Mouse (Mus musculus): ENCODE data around the gene Ankzf1. TPM values are rescaled to one million over a fixed set of nuclear protein-coding genes. Genes with fewer than 3 reads are reported as not detected.

Gene Ankzf1
- 13.4 and 14.5 TPM in 2 replicates for polyA plus RNA-seq (2016; fragmentation: Nextera tagmentation; extraction: Ambion mirVana)

DNA sequence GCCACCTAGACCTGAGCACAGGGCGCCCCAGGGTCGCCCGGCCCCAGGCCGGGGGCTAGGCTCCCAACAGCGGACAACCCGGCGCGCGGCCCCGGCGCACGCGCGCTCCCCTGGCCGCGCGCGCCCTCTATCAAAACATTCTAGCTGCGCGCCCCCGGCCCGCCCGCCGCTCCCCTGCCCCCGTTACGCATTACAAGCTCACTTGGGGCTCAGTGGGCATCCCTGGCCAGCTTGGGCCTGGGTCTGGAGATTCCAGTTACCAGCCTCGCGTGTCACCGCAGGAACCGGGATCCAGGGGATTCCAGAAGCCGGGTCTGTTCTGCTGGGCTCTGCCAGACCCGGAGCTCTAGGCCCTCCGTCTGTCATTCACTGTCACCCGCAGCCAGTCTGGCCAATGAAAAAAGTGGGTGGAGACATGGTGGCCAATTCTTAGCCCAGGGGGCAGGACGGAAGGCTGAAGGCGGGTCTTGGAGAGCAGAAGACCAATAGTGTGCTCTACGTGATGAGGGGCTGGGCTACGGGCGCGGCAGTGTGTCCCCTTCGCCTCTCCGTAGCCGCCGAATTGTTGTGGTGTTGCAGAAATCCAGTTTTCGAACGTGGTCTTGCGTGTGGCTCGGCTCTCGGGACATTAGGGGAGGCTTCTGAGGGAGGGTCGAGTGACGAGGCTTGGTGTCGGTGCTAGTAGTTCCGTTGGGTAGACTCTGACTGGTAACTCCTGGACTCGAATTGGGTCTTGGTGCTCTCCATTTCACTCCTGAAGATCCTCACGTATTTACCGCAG, at the start of gene Ankzf1, which contains the start of gene Atg9a:
TSS of gene Ankzf1 (plus strand) at position 530 of the 781 bp plus-strand sequence.
TSS of gene Atg9a (minus strand) at position 575 of the 781 bp plus-strand sequence.
- Histone ChIP-seq H3K27me3 (replicated peaks) (no peaks in the 10 kb centered on the region), H3K4me1 (peaks cover 51% of the 10 kb centered on the region), H3K4me2 (peak within 1 kb of the TSS; percentile 93), H3K9ac (peak within 1 kb of the TSS; percentile 94), H3K9me3 (replicated peaks) (no peaks in the 10 kb centered on the region), H3K4me3 (peak within 1 kb of the TSS; percentile 84), H3K36me3 (peaks cover 51% of the 10 kb centered on the region), H3K27ac (peak within 1 kb of the TSS; percentile 96)
- under 1% methylated on average over 56 of the region's 56 CpGs for WGBS (ENCODE audit: insufficient replicate concordance)
- peak; percentile 98 for ATAC-seq

DNA sequence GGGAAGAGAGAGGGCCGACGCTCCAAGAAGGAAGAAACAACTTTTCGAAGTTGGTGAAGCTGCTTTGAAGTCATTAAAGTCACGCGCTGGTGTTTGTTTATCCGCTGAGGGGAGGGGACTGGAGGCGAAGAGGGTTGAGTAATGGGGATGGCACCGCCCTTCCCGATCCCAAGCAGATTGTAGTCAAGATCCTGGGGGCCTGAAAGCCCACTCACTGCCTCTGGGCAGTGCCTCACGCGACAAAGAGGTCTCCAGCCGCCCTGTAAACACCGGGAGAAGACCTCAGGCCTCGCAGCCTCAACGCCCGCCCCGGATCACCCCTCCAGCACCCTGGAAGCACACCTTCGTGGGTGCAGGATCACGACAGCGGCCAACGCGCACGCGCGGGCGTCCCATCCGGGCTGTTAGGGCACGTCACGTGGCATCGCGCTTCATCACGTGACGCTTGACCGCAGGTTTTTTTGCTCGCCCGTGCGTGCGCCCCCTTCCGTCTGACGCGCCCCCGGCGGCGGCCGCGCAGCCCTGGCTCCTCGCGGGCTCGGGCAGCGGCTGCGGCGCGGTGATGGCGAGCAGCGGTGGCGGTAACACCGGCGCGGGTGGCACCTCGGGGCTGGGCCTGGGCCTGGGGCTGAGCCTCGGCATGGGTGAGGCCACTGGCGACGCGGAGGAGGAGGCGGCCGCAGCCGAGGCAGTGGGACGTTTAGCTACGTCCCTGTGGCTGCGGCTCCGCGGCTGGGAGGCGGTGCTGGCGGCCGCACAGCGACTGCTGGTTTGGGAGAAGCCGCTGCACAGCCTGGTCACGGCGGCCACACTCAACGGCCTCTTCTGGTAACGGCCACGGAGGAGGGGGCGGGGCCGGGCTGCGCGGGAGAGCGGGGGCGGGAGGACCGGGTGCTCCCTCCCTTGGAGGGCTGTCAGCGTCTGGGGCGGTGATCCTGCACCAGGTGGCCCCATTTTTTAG, 49.4 kb upstream of the Ankzf1 start, which contains the start of the genes Cnppd1 and Retreg2:
TSS of gene Cnppd1 (minus strand) at position 411 of the 961 bp plus-strand sequence.
TSS of gene Retreg2 (plus strand) at position 478 of the 961 bp plus-strand sequence.
- H3K9ac ChIP-seq, result peak within 1 kb of the TSS; percentile 92
- peak within 1 kb of the TSS; percentile 81 for H3K4me3 ChIP-seq
- H3K36me3 ChIP-seq, result peaks cover 66% of the 10 kb centered on the region
- peak within 1 kb of the TSS; percentile 88 for H3K4me2 ChIP-seq
- WGBS (ENCODE audit: insufficient replicate concordance), result 1% methylated on average over 68 of the region's 91 CpGs
- ATAC-seq, result peak; percentile 77
- peak within 1 kb of the TSS; percentile 99 for H3K27ac ChIP-seq
- no peaks in the 10 kb centered on the region for H3K9me3 ChIP-seq (replicated peaks)
- no peaks in the 10 kb centered on the region for H3K27me3 ChIP-seq (replicated peaks)
- H3K4me1 ChIP-seq, result peaks cover 77% of the 10 kb centered on the region

DNA sequence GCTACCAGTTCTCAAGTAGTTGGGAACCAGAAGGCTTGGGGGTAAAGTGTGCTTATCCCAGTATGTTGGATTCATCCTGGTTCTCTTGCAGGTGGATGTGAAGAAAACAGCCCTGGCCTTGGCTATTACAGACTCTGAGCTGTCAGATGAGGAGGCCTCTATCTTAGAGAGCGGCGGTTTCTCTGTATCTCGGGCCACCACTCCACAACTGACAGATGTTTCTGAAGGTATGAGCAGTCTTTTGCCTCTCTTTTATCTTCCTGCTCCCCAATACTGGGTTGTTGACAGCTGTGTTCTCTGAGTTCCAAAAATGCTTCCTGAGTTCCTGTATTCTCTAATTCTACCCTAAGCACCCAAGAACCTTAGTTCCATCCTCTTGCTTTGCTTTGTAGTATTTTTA, 46.4 kb upstream of the Ankzf1 start:
- ATAC-seq, result peak; percentile 23; the same call in 1 of the 2 replicates
- Histone ChIP-seq H3K27me3 (replicated peaks) (no peaks in the 10 kb centered on the region), H3K4me3 (peak overlapping the region; percentile 81), H3K4me2 (peak overlapping the region; percentile 88), H3K4me1 (peaks cover 51% of the 10 kb centered on the region), H3K36me3 (peaks cover 65% of the 10 kb centered on the region), H3K9ac (peak overlapping the region; percentile 92; the same call in 1 of the 2 replicates), H3K27ac (peak overlapping the region; percentile 99), H3K9me3 (replicated peaks) (no peaks in the 10 kb centered on the region)
- 35% methylated on average over 3 of the region's 3 CpGs for WGBS (ENCODE audit: insufficient replicate concordance)

DNA sequence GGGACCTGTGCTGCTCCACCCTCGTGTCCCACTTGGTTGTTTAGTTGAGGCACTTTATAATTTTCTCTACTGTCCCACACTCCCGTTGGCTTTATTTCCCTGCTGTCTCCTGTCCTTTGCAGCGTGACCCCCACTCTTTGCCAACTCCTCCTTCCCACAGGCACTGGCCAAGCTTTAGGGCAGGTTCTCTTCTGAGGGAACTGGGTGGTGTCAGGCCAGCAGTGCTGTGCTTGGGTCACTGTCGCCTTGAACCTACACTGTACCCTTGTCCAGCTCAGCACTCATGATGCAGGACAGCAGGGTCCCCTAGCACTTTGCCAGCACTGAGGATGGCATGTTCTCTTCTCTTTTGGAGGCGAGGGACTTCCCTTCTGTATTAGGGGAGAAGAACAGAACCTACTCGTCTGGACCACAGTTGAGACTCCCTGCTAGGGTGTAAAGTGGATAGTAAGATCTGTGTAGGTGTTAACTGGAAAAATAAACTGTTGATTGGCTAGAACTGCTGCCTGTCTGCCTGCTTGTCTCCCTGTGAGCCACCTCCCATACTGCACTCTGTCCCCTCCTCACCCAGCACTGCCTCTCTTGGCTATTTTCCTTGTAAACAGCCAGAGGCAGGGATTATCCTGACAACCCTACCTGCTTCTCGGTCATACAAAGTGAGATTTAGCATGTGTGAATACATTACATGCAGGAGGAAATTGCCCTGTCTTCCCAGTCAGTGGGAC, 44.4 kb upstream of the Ankzf1 start:
- ATAC-seq, result no peak
- Histone ChIP-seq H3K9me3 (replicated peaks) (no peaks in the 10 kb centered on the region), H3K36me3 (peaks cover 65% of the 10 kb centered on the region), H3K27me3 (replicated peaks) (no peaks in the 10 kb centered on the region), H3K4me2 (0 out of 2 replicates have a peak overlapping the region, but pooled peaks have one; percentile 88), H3K9ac (peak overlapping the region; percentile 45; the same call in 1 of the 2 replicates), H3K27ac (peak overlapping the region; percentile 99), H3K4me3 (no peak overlapping the region), H3K4me1 (peaks cover 45% of the 10 kb centered on the region)
- WGBS (ENCODE audit: insufficient replicate concordance), result 81% methylated on average over 7 of the region's 7 CpGs

DNA sequence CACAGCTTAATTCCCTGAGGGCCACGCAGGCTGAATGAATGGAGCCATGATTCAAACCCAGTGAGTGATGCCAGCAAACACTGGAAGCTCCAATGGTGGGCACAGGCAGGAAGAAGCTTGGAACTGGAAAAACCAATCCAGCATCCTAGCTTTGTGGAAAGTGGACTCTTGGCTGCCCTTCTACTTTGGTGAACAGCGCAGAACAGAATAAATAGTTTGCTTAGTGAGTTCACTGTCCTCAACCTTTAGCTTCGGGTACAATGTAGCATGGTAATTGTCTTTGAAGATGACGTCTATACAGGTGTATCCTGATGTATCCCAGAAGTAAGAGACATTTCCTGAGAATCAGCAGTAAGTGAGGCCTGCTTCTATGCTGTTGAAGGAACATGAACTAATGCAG, 43.2 kb upstream of the Ankzf1 start:
- no peak overlapping the region for H3K27ac ChIP-seq
- peaks cover 65% of the 10 kb centered on the region for H3K36me3 ChIP-seq
- H3K4me3 ChIP-seq, result no peak overlapping the region
- no peak overlapping the region for H3K9ac ChIP-seq
- no peaks in the 10 kb centered on the region for H3K27me3 ChIP-seq (replicated peaks)
- ATAC-seq, result no peak
- WGBS (ENCODE audit: insufficient replicate concordance), result 86% methylated on average over 4 of the region's 4 CpGs
- no peaks in the 10 kb centered on the region for H3K9me3 ChIP-seq (replicated peaks)
- peaks cover 43% of the 10 kb centered on the region for H3K4me1 ChIP-seq
- H3K4me2 ChIP-seq, result no peak overlapping the region

DNA sequence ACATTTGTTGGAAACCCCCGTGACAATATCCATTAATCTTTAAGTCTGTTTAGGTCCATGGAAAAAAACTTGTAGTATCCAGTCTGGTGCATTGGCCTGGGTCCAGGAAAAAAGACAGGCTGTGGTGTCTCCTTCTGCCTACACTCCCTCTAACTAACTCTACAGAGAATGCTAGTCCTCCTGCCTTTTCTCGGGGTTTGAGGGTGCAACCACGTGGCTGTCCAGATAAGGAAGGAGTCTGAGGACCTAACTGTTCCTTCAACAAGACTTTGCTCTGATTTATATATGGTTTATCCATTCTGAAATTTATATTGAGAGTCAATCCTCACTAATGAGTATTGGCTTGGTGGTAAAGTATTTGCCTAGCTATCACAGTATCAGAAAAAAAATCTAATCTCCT, 36.1 kb upstream of the Ankzf1 start:
- H3K4me2 ChIP-seq, result no peak overlapping the region
- H3K9me3 ChIP-seq (replicated peaks), result no peaks in the 10 kb centered on the region
- no peak overlapping the region for H3K27ac ChIP-seq
- no peaks in the 10 kb centered on the region for H3K36me3 ChIP-seq
- H3K9ac ChIP-seq, result no peak overlapping the region
- 30% methylated on average over 3 of the region's 3 CpGs for WGBS (ENCODE audit: insufficient replicate concordance)
- H3K27me3 ChIP-seq (replicated peaks), result no peaks in the 10 kb centered on the region
- no peak for ATAC-seq
- no peak overlapping the region for H3K4me3 ChIP-seq
- peaks cover 44% of the 10 kb centered on the region for H3K4me1 ChIP-seq

DNA sequence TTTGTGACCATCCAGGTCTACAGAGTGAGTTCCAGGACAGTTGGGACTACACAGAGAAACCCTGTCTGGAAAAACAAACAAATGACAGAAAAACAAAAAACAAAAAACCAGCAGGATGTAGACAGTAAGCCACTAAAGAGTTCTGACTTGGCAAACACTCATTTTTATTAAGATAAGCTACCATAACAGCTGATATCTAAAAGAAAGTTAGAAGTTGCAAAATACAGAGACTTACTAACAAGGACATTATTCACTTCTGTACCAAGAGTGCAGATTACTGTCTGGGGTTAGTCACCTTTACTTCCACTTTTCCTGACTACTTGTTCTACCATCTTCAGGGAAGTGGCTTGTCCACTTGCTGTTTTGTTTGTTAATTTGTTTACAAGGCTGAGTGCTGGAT, 33.0 kb upstream of the Ankzf1 start:
- no peak for ATAC-seq
- no peaks in the 10 kb centered on the region for H3K9me3 ChIP-seq (replicated peaks)
- no peak overlapping the region for H3K4me3 ChIP-seq
- H3K27me3 ChIP-seq (replicated peaks), result no peaks in the 10 kb centered on the region
- H3K36me3 ChIP-seq, result no peaks in the 10 kb centered on the region
- peaks cover 50% of the 10 kb centered on the region for H3K4me1 ChIP-seq
- H3K27ac ChIP-seq, result peak overlapping the region; percentile 93
- no peak overlapping the region for H3K4me2 ChIP-seq
- H3K9ac ChIP-seq, result peak overlapping the region; percentile 50; the same call in 1 of the 2 replicates

DNA sequence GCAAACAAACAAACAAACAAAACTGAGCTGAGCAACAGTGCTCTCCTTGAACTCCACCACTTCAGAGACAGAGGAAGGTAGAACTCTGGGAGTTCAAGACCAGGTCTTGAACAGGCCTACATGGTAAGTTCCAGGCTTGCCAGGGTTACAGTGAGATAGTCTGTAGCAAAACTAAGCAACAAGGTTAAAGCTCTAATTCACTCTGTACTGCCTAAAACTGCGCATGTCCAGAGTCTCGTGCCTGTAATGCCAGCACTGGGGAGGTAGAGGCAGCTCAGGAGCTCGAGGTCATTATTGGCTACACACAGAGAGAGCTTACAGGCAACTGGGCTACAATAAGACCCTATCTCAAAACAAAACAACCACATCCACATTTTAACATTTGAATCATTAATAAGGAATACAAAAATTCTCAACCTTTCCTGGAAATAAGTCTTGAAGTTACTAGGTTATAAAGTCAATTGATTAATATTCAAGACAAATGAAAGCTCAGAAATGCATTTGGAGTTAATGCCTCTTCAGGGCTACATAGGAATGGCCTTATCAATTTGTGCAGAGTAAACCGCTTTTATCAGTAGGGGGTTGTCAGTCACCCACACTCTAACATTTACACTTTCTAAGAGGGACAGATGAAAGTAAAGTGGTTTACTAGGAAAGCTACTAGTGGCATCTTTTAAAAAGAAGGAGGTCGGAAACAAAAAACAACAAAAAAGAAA, 32.3 kb upstream of the Ankzf1 start:
- peak overlapping the region; percentile 50; the same call in 1 of the 2 replicates for H3K9ac ChIP-seq
- 27% methylated on average over 5 of the region's 5 CpGs for WGBS (ENCODE audit: insufficient replicate concordance)
- no peaks in the 10 kb centered on the region for H3K9me3 ChIP-seq (replicated peaks)
- H3K4me2 ChIP-seq, result peak overlapping the region; percentile 44
- H3K4me1 ChIP-seq, result peaks cover 50% of the 10 kb centered on the region
- peak overlapping the region; percentile 93 for H3K27ac ChIP-seq
- peak; percentile 94 for ATAC-seq
- no peaks in the 10 kb centered on the region for H3K27me3 ChIP-seq (replicated peaks)
- no peak overlapping the region for H3K4me3 ChIP-seq
- H3K36me3 ChIP-seq, result no peaks in the 10 kb centered on the region

DNA sequence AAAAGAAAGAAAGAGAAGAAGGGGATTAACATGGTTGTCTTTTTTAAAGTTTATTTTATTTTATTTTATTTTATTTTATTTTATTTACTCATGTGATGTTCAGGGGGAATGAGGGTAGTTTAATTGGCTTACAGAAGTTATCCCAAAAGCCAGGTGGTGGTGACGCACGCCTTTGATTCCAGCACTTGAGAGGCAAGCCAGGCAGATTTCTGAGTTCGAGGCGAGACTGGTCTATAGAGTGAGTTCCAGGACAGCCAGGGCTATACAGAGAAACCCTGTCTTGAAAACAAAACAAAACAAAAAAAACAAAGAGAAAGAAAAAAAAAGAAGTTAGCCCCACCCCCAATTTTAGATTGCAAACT, 31.7 kb upstream of the Ankzf1 start:
- peak; percentile 68 for ATAC-seq
- peak overlapping the region; percentile 44 for H3K4me2 ChIP-seq
- peaks cover 45% of the 10 kb centered on the region for H3K4me1 ChIP-seq
- H3K4me3 ChIP-seq, result 0 out of 2 replicates have a peak overlapping the region, but pooled peaks have one; percentile 6
- H3K27me3 ChIP-seq (replicated peaks), result no peaks in the 10 kb centered on the region
- H3K27ac ChIP-seq, result peak overlapping the region; percentile 93
- H3K9ac ChIP-seq, result peak overlapping the region; percentile 40
- WGBS (ENCODE audit: insufficient replicate concordance), result 36% methylated on average over 4 of the region's 4 CpGs
- H3K36me3 ChIP-seq, result no peaks in the 10 kb centered on the region
- no peaks in the 10 kb centered on the region for H3K9me3 ChIP-seq (replicated peaks)

DNA sequence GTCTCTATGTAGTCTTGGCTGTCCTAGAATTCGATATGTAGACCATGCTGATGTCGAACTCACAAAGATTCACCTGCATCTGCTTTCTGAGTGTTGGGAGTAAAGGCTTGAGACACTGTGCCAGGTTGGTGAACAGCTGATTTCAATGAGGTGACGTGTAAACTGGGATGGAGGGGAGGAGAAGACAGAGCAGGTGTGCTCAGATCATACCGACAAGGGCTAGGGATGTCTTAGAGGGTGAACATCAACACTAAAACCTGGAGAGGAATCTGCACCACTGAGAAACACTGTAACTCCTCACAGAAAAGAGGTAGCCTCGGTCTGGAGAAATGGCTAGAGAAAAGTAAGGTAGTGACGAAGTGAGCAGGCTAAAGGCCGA, 23.9 kb upstream of the Ankzf1 start:
- Histone ChIP-seq H3K4me2 (peak overlapping the region; percentile 82), H3K4me3 (peak overlapping the region; percentile 83), H3K4me1 (peaks cover 33% of the 10 kb centered on the region), H3K9ac (peak overlapping the region; percentile 87), H3K27me3 (replicated peaks) (no peaks in the 10 kb centered on the region), H3K9me3 (replicated peaks) (no peaks in the 10 kb centered on the region), H3K27ac (peak overlapping the region; percentile 97), H3K36me3 (peaks cover 36% of the 10 kb centered on the region)
- 10% methylated on average over 7 of the region's 7 CpGs for WGBS (ENCODE audit: insufficient replicate concordance)
- ATAC-seq, result peak; percentile 30

All from liver, embryonic 12.5 days (tissue).